Mouse (Mus musculus) thymus, adult 2 months (tissue): ENCODE data around the gene Lrrc3c.

Experiments
- CTCF ChIP-seq: fragments of 200-500 bp; IDR thresholded peaks from 2 replicates; pipeline ENCODE4 v1.5.1; 2012; ENCODE audit warnings: mild to moderate bottlenecking, control low read depth, low read length, moderate library complexity, borderline replicate concordance; ENCODE audit not compliant: control insufficient read depth, poor library complexity, insufficient read depth; ENCODE audit errors: extremely low read depth
- POLR2A ChIP-seq: fragments of 200-500 bp; IDR thresholded peaks from 2 replicates; pipeline ENCODE4 v1.6.1; 2012; ENCODE audit warnings: mild to moderate bottlenecking, low read length, control low read depth, moderate library complexity; ENCODE audit not compliant: control insufficient read depth, poor library complexity, insufficient read depth; ENCODE audit errors: extremely low read depth

DNA sequence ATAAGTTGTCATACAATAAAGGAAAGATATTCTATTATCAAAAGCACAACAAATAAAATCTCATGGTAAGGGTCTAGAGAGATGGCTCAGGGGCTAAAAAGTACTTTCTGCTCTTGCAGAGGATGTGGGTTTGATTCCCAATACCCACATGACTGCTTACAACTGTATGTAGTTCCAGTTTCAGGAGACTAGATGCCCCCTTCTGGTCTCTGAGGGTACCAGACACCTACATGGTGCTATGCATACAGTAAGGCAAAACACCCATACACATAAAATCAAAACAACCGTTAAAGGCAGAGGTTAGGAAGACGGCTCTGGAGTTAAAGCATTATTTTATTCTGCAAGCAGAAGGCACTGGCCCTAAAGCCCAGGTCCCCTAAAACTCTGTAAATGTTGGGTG is 5.9 kb downstream of the Lrrc3c start:
- TF ChIP-seq CTCF (no peak), POLR2A (no peak)
